In the genomic region with DNA sequence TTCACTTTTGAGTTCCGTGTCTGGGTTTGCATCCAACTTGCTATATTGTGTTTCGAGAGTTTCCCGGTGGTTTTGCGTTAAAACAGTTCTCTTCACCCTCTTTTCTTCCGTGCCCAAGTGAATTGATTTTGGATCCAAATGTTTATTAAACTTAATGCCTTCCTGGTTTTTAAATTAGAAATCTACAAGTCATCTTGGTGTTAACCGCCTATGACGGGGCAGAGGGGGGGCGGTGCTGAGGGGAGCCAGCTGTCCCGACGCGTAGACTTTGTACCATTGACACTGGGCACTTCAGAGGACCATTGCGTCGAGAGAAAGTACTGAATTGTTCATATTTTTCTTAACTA, we compare ENCODE assay signal across 8 mouse cellular contexts.
DNase-seq lines count a peak whose midpoint lies in the region; ATAC-seq and TF ChIP-seq lines count a peak whose summit lies in the region.

No protein-coding gene starts in this region.

- H3K36me3 ChIP-seq in lung, embryonic 14.5 days (ENCODE audit: insufficient read depth) = no peaks in the 10 kb centered on the region

- no peaks in the 10 kb centered on the region for H3K9me3 ChIP-seq in lung, embryonic 14.5 days (ENCODE audit: low read depth, low read length)

- H3K27me3 ChIP-seq in cerebellum, adult 2 months (ENCODE audit: control insufficient read depth, insufficient read depth, low read length) = no peaks in the 10 kb centered on the region
- no peaks in the 10 kb centered on the region for H3K27me3 ChIP-seq in lung, embryonic 14.5 days (ENCODE audit: insufficient read depth, low read length)

- TF ChIP-seq POLR2A in cerebellum, adult 2 months (IDR thresholded peaks at IDR 0.05; ENCODE audit: borderline replicate concordance, insufficient read depth, low read length) = no peak

- TF ChIP-seq CTCF in layer of hippocampus, adult 2 months (conservative IDR thresholded peaks at IDR 0.05) = no peak
- TF ChIP-seq CTCF in cerebellum, adult 2 months (IDR thresholded peaks at IDR 0.05; ENCODE audit: borderline replicate concordance, insufficient read depth, low read depth, low read length) = no peak
- no peak for TF ChIP-seq CTCF in lung, embryonic 14.5 days (IDR thresholded peaks at IDR 0.05; ENCODE audit: low read depth)

- WGBS in cerebellum, adult 2 months = under 1% methylated on average over 13 of the region's 13 CpGs
- WGBS in lung, embryonic 14.5 days = 1% methylated on average over 13 of the region's 13 CpGs

- H3K9ac ChIP-seq in lung, embryonic 14.5 days = peak overlapping the region; percentile 93

- DNase-seq in layer of hippocampus, adult 2 months (ENCODE audit: low spot score in 2 of 2) = no peak
- no peak for DNase-seq in layer of hippocampus, adult 18-20 months (ENCODE audit: low spot score in 2 of 2)
- no peak for DNase-seq in cerebellum, adult 2 months
- DNase-seq in kidney, adult 18-20 months = peak; percentile 69
- peak; percentile 85 for DNase-seq in lung, embryonic 14.5 days
- peak; percentile 31 for DNase-seq in skeletal muscle tissue, adult 2 months (ENCODE audit: low read depth, low spot score)
- DNase-seq in layer of hippocampus, adult 11-12 months (ENCODE audit: low spot score) = no peak

- H3K4me2 ChIP-seq in lung, embryonic 14.5 days = peak overlapping the region; percentile 78

- H3K4me1 ChIP-seq in cerebellum, adult 2 months (ENCODE audit: control insufficient read depth, insufficient read depth, low read length) = peaks cover 3% of the 10 kb centered on the region; the same call in 1 of the 2 replicates
- H3K4me1 ChIP-seq in lung, embryonic 14.5 days (ENCODE audit: insufficient read depth) = peaks cover 9% of the 10 kb centered on the region

- peak; percentile 32 for ATAC-seq in granulocyte monocyte progenitor cell, adult 5-6 weeks (replicated peaks; ENCODE audit: poor library complexity, severe bottlenecking)
- no peak for ATAC-seq in lung, embryonic 14.5 days (ENCODE audit: insufficient read depth)

- peak overlapping the region; percentile 80 for H3K4me3 ChIP-seq in layer of hippocampus, adult 2 months
- peak overlapping the region; percentile 61 for H3K4me3 ChIP-seq in cerebellum, adult 2 months (replicated peaks; ENCODE audit: insufficient read depth, low read depth, low read length)
- H3K4me3 ChIP-seq in lung, embryonic 14.5 days (ENCODE audit: low read depth, low read length) = peak overlapping the region; percentile 79

- peak overlapping the region; percentile 93 for H3K27ac ChIP-seq in layer of hippocampus, adult 2 months
- no peak overlapping the region for H3K27ac ChIP-seq in cerebellum, adult 2 months (ENCODE audit: insufficient read depth, low read length)
- peak overlapping the region; percentile 100 for H3K27ac ChIP-seq in lung, embryonic 14.5 days (ENCODE audit: low read depth)

Comparison
In these comparisons a context has a peak if more than half of its experiments do, and no peak if none do; other contexts are left out.
1. DNase-seq: peak in kidney, adult 18-20 months (single experiment), lung, embryonic 14.5 days (single experiment) and skeletal muscle tissue, adult 2 months (single experiment); none in layer of hippocampus, adult 2 months (0 of 2), layer of hippocampus, adult 18-20 months (0 of 2), cerebellum, adult 2 months (0 of 2) and layer of hippocampus, adult 11-12 months (single experiment).
2. Peak in every context shown above with its lines, with median percentiles within 50 percentile points of each other: H3K4me3 ChIP-seq.